Mouse (Mus musculus): ENCODE results near the gene Smyd3.

DNA sequence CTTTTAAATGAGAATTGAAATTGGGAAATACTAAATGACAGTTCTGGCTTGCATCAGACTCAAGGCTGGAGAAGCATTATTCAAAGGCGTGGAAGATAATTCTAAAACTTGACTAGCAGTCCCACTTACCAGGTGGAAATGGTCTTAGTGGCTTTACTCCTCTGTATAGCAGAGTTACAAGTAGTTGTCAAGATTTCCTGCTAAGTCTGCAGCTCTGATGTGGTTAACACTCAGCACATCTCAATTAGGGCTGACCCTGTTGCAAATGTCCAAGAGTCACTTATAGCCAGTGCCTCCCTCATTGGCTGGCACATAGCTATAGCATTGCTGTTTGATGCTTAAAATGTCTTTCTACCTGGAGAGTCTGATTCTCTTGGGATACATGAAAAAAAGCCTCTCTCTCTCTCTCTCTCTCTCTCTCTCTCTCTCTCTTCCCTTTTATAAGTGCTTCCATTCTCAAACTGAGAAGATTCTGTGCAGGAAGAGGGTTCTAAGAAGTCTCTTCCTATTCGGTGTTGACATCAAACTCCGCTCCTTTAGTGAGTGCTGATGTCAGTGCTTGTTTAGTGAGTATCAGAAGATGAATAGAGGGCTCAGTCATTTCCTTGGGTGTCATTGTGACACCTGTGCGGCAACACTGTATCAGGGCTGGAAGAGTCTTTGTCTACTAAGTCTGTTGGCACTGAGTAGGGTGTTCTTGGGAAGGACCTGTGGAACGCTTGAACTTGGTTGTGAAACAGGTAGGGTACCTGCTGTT lies 31.3 kb upstream of the Smyd3 start:
- TF ChIP-seq CTCF (IDR thresholded peaks at IDR 0.05; ENCODE audit: insufficient read depth, low read depth, low read length) (no peak), POLR2A (IDR thresholded peaks at IDR 0.05; ENCODE audit: insufficient read depth, low read depth, low read length) (no peak)

Data from olfactory bulb, adult 2 months (tissue).